Mouse (Mus musculus): Measurements from ENCODE around the gene Tbc1d1.

The Tbc1d1 gene

DNA sequence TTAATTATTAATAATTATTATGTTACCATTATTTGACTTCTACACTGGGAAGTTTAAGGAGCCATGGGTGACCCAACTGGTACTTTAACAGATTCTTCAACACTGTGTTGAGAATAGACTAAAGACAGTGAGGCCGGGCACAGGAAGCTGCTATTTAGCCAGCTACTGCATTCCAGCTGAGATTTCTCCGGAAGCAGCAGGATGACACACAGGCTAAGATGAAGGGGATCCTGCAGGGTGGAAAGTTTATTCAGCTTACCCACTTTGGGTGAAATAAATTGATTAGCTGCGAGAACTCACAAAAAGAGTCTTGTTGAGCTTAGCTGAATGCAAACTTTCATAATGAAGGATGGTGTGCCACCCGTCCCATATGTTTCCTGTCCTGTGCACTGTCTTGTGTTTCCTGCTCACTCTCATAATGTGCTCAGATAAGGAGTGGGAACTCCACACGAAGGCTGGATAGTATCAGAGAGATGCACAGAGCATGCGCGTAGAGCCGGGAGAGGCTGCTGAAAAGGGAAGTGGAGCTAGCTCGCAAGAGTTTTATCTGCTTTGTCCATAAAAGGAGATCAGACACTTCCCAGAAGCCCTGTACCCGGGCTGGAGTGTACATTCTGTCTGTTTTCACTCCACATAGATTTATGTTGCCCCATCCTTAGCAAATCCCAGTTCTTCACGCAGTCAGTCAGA lies at the start of gene Tbc1d1:
Tbc1d1 (plus strand) TSS at position 445 of the 690 bp plus-strand sequence.
- no peak for DNase-seq (ENCODE audit: low read depth, low spot score)

DNA sequence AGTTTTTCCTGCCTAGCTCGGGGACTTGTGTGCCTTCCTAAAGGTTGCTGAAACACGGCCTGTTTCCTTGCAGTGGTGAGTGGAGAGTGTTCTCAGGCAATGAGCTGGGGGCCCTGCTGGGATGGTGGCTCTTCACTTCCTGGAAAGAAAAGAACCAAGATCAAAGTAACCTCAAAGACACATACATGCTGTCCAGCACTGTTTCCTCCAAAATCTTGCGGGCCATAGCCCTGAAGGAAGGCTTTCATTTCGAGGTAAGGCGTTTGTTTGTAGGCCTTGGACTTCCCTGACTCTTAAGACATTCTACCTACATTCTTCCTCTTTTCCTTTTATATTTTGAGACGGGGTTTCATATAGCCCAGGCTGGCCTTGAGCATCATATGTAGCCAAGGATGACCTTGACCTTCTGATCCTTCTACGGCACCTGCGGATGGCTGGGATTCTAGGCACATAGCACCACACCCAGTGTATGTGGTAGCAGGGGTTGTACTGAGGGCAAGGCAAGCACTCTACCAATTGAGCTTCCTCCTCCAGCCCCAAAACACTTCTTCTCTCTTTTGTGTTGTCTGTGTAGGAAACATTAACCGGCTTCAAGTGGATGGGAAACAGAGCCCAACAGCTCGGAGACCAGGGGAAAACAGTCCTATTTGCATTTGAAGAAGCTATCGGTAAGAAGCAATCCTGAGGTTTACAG lies 48.4 kb upstream of the Tbc1d1 start:
- DNase-seq (ENCODE audit: low read depth, low spot score) = no peak

GRCm38 (mm10) chr5:64109217-64109616 lies 46.9 kb upstream of the Tbc1d1 start:
- DNase-seq (ENCODE audit: low read depth, low spot score) = no peak

DNA sequence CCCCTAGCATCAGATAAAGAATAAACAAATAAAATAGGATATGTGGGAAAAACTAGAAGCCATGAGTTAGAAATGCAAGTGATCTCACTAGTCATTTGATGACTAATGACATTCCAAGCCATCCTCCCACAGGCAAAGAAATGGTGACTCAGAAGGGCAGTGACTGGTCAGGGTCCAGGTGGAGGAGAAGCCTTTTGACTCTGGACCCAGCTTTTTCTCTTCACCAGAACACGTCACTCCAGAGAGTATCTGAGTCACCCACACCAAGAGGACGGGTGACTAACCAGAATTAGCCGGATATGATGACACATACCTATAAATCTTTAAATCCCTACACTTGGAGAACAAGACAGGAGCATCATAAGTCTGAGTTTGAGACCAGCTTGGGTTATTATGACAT lies 43.7 kb upstream of the Tbc1d1 start:
- no peak for DNase-seq (ENCODE audit: low read depth, low spot score)

DNA sequence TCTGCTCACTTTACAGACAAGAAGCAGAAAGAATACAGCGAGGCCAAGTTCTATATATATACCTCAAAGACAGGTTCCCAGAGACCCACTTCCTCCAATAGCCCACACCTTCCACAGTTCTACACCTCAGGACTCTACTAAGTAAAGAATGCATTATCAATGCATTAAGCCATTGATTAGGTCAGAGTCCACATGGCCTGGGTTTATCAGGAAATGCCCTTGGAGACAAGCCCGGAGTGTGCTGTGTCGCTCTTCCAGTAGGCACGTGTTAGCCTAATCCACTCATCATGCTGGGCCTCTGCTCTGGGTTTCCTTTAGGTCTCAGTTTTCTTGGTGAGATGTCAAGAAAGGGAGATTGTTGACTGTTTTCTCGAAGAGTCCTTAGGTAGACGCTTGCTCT lies 41.9 kb upstream of the Tbc1d1 start:
- no peak for DNase-seq (ENCODE audit: low read depth, low spot score)

DNA sequence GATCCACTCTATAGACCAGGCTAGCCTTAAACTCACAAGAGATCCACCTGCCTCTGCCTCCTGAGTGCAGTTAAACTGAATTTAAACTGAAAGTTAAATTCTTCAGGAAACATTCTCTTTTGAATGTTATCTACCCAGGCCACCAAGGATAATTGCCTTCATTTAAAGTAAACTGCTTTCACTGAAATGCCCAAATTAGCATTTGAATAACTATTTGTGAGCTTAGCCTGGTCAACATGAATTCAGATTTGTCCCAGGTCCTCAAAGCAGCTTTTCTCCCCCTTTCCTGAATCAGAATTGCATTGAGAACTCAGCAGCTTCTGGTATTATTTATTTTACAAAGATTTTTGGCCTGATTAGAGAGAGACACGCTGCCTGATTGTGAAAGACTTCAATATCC lies 38.9 kb upstream of the Tbc1d1 start:
- DNase-seq (ENCODE audit: low read depth, low spot score) = no peak

DNA sequence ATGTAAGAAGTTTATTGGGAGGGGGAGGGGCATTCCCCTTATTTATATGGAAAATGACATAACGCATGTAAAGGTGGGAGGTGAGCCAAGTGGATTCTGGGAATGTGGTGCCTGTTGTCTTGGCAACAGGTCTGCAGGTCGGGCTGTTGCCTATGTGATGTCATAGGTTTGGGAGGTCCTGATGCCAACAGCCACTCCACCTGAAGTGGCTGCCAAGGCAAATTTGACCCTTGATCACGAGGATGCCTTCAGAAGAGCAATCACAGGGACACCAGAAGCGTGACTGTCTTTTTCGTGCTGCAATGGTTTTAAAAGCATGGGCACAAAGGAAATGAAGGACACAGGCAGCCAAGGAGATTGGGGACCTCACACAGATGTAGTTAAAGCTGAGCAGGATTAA lies 30.3 kb upstream of the Tbc1d1 start:
- DNase-seq (ENCODE audit: low read depth, low spot score) = no peak

DNA sequence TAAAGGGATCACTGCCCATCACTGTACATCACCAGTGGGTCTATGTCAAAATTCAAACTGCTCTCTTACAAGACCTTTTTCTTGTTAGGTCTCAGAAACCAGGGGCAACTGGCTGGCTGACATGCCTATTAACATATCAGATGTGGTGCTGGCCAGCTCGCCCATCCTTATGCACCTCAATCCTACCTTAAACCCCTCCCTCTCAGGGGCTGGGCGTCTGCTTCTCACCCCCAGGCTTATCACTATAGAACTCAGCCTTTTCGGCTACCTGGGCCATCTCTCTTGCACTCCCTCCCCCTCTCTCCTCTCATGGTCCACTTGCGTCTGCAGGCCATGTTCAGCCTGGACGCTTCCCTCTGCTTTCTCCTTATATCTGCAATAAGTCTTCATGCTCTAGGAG lies 24.6 kb upstream of the Tbc1d1 start:
- DNase-seq (ENCODE audit: low read depth, low spot score) = no peak

DNA sequence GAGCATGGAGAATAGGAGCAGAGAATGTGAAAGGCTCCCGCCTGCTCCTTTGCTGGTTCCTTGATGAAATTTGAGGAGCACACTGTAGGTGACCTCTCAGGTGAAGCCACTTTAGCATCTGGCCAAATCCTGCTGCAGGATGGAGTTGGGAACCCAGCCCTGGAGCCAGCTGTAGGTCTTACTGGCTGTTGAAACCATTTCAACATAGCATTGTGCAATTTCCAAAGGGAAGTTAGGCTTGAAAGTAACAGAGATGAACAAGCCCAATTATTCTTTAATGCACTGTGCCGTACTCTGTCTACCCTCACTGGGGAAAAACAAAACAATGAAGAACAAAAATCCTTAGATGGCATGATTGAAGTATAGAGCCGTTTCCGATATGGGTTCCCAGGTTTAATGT lies 22.2 kb upstream of the Tbc1d1 start:
- DNase-seq (ENCODE audit: low read depth, low spot score) = no peak

- DNase-seq (ENCODE audit: low read depth, low spot score) = no peak
Observed at GRCm38 (mm10) chr5:64136325-64136724, 19.8 kb upstream of the Tbc1d1 start.

DNA sequence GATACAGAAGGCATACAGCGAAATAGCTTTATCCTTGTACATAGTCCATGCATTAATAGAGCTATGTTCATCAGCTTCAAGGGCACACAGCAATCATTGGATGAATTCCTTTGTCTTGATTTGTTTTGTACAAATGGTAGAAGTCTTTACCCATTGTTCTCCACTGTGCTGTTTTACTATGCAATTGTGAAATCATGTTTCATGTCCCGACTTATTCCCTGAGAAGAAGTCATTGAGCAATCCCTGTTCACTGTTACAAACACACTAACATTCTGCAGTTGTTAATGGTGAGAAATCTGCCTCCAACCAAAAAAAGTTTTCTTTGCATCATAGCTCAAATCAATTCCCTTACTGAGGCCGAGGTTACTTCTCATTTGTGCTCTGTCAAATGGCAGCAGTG lies 15.9 kb upstream of the Tbc1d1 start:
- DNase-seq (ENCODE audit: low read depth, low spot score) = no peak

GRCm38 (mm10) chr5:64144315-64144714 lies 11.8 kb upstream of the Tbc1d1 start:
- no peak for DNase-seq (ENCODE audit: low read depth, low spot score)

- DNase-seq (ENCODE audit: low read depth, low spot score) = no peak
Observed at GRCm38 (mm10) chr5:64146384-64147005, 9.6 kb upstream of the Tbc1d1 start.

- no peak for DNase-seq (ENCODE audit: low read depth, low spot score)
Observed at GRCm38 (mm10) chr5:64149184-64150127, 6.6 kb upstream of the Tbc1d1 start.

DNA sequence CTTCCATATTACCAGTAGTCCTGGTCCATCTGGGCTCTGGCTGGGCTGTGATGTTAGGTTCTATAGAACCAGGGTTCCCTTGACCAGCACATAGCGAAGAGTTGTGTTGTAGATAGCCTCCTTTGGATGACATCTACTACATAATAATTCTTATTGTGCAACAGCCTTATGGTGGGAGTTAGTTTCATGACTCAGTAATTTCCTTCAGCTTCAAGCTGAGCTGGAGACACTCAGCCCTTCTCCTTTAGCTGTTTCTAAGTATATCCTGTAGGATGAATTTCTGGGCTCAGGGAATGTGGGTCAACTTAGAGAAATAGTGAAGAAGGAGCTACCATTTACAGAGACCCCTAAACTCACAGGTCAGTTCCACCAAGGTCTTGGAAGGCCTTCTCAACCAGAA lies 2.8 kb upstream of the Tbc1d1 start:
- no peak for DNase-seq (ENCODE audit: low read depth, low spot score)

DNA sequence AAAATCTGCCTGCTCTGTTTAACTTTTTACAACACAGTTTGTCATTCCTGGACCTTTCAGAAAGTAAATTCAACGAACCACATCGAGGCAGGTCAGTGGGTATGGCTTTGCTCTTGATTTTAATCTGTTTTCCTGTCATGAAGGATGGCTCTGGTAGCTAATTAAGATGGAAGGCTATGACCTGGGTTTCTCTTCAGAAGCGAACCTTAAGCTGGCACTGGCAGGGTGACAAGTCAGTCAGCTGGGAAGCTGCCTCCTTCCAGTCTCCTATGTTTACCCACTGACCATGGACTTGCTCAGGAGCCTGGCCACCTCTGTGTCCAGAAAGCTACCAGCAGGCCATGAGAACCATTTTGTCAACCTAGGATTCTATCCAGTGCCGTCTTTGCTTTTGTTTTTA lies 474 bp downstream of the Tbc1d1 start:
- no peak for DNase-seq (ENCODE audit: low read depth, low spot score)

GRCm38 (mm10) chr5:64157926-64158325 lies 1.8 kb downstream of the Tbc1d1 start:
- no peak for DNase-seq (ENCODE audit: low read depth, low spot score)

DNA sequence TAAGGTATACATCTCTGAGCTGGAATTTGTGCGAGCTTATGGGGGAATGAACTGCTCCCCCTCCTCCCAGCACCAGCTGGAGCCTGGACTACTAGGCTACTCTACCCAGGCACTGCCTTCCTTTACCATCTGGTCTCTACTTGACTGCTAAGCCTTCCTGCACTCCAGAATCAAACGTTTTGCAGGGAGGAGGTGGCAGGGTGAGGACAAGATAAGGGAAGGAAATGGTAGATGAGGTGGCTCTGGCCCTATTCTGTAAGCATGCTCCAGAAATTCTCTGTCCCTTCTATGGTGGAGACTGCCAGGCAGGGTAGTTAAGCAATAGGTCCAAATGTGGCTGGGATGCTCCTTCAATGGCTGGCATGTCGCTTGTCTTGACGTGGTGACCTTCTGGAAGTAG lies 2.4 kb downstream of the Tbc1d1 start:
- no peak for DNase-seq (ENCODE audit: low read depth, low spot score)

DNA sequence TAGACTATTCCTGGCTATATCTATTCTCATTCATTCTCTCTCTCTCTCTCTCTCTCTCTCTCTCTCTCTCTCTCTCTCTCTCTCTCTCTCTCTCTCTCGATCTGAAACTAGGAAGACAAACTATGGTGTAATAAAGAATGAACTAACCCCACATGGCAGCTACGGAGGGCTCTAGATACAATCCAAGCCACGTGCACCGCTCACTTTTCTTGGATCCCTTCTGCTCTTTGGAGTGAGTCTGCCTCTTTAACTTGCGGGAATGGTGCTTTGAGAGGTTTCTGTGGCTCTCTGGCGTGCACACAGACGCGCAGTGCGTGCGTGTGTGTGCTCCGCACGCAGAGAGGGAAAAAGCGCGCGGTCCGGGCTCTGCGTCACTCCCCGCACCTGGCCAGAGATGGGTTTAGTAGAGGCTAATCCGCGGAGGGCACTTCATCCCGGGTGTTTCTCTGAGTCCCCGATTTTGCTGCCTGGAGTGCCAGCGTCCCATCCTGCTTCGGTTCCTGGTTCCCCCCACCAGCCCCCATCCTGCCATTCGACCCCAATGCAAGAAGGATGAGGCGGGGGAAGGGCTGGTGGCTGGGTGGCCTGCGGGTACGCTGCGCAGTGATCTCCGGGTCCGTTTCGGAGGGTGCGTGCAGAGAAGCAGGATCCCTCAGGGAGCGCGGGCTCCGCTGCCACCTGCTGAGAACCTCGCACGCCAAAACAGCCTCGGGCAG lies 3.1 kb downstream of the Tbc1d1 start:
- DNase-seq (ENCODE audit: low read depth, low spot score) = no peak

GRCm38 (mm10) chr5:64159781-64160704 lies 3.9 kb downstream of the Tbc1d1 start:
- DNase-seq (ENCODE audit: low read depth, low spot score) = no peak

Data from WW6 (cell line).